Mouse (Mus musculus): ENCODE measurements around the gene Cblc.
A peak's percentile ranks its signal among the peaks of the same experiment; 100 is the strongest.

GRCm38 (mm10) chr7:19755851-19756786, 40.5 kb downstream of the Cblc start:
- TF ChIP-seq EP300 (IDR thresholded peaks at IDR 0.05) (peak; percentile 63), CTCF (IDR thresholded peaks at IDR 0.05) (0 out of 2 replicates have a peak, but pooled peaks have one; percentile 3)

All from lung, postnatal 0 days (tissue).